Mouse (Mus musculus): ENCODE results near the gene Tex47. TPM values are rescaled to one million over a fixed set of nuclear protein-coding genes. Genes with fewer than 3 reads are reported as not detected.

Gene Tex47
- polyA plus RNA-seq (2012; rRNA removed) = not detected in 2 replicates

DNA sequence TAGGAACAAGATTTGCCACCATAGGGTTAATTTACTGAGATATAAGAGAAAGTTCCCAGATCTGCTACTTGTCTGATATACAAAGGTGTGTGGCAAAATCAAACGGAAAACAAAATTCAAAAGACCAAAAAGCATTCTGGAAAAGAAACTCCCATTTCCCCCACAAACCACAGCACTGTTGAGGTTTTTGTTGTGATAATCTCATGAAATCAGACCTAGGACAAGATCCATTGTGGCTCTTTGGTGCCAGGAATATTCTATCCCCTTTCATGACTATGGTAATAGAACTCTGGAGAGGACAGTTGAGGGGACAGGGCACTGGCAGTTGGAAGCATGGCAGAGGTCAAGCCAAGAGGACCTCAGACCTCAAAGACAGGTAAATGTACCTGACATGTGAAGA lies at the start of gene Tex47:
Gene Tex47, plus strand, starts transcription at position 301 of the 400 bp plus-strand sequence.

DNA sequence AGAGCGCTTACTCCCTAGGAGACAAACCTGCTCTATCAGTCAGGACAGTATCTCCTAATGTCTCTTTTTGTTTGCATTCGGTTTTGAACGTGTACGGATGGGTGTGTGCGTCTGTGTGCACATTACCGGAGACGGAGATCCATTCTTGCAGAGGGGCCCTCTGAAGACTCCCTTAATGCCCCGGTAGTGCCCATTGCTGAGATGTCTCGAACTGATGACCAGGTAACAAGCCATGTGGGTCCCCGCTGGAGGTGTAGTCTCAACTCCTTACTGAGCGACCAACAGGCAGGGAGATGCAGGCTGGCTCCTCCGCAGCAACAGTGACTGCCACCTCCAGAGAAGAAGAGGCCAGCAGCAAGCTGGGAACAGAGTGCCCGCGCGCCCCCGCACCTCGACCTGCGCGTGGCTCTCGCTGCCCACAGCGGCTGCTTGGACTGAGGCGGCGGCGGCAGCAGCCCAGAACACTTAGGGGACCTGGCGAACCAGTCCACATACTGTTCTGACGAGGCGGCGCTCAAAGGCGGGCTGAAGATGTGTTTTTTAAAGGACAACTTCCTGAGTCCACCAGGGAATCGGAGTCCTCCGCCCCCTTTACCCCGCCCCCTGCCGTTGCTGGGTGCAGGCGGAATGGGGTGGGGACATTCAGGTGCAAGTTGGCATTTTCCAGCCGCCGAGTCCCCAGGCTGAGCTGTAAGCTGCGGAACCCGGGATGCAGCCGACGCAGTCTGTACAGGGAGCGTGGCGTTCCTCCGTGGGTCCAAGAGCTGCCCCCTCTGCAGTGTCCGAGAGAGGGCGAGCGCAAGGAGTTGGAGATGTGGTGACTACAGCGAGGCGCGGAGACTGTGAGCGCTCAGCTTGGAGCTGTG lies 40.5 kb downstream of the Tex47 start, which contains the start of gene Zfp804b:
Gene Zfp804b, minus strand, starts transcription at position 612 of the 866 bp plus-strand sequence.

Other genes with a start within 250 kb of the Tex47 start
- gene Zfp804b, start 40.6 kb downstream of the Tex47 start, polyA plus RNA-seq (2012; rRNA removed) = 0.29 TPM in 2 replicates

Measured in central nervous system, embryonic 14 days (tissue).